Mouse (Mus musculus) CH12.LX (cell line): ENCODE data around the gene Dnaaf2.
A peak's percentile ranks its signal among the peaks of the same experiment; 100 is the strongest.

Source experiments
- CHD1 ChIP-seq: IDR thresholded peaks from 2 replicates; pipeline ENCODE4 v1.6.1; 2012; ENCODE audit warnings: low read depth, low read length, improper control_type of control experiment, inconsistent platforms
- CTCF ChIP-seq, 2 experiments: IDR thresholded peaks in 1 of 2; conservative IDR thresholded peaks in 1 of 2; 2 replicates each; pipeline ENCODE4 v1.5.1; 2011 to 2012; ENCODE audit warnings: low read depth in 2 of 2, low read length in 2 of 2, improper control_type of control experiment in 1 of 2, inconsistent platforms in 1 of 2, mild to moderate bottlenecking in 1 of 2, moderate library complexity in 1 of 2
- ELF1 ChIP-seq: IDR thresholded peaks from 2 replicates; pipeline ENCODE4 v1.6.1; 2014; ENCODE audit warnings: low read depth, mild to moderate bottlenecking, inconsistent platforms, low read length, improper control_type of control experiment
- EP300 ChIP-seq: IDR thresholded peaks from 2 replicates; pipeline ENCODE4 v1.6.1; 2011; ENCODE audit warnings: low read length, improper control_type of control experiment
- ETS1 ChIP-seq: conservative IDR thresholded peaks from 2 replicates; pipeline ENCODE4 v1.6.1; 2012; ENCODE audit warnings: low read depth, mild to moderate bottlenecking, inconsistent platforms, low read length, improper control_type of control experiment, moderate library complexity
- HCFC1 ChIP-seq: IDR thresholded peaks from 2 replicates; pipeline ENCODE4 v1.6.1; 2012; ENCODE audit warnings: low read depth, mild to moderate bottlenecking, inconsistent platforms, low read length, improper control_type of control experiment
- KAT2A ChIP-seq: IDR thresholded peaks from 2 replicates; pipeline ENCODE4 v1.6.1; 2012; ENCODE audit warnings: low read length, improper control_type of control experiment, inconsistent platforms; ENCODE audit not compliant: insufficient replicate concordance
- MAFK ChIP-seq: IDR thresholded peaks from 2 replicates; pipeline ENCODE4 v1.6.1; 2011; ENCODE audit warnings: low read length, improper control_type of control experiment; ENCODE audit not compliant: insufficient replicate concordance
- MAX ChIP-seq: IDR thresholded peaks from 2 replicates; pipeline ENCODE4 v1.6.1; 2011; ENCODE audit warnings: low read length, improper control_type of control experiment
- MYC ChIP-seq: IDR thresholded peaks from 2 replicates; pipeline ENCODE4 v1.6.1; 2011; ENCODE audit warnings: low read depth, mild to moderate bottlenecking, improper control_type of control experiment, low read length
- POLR2A ChIP-seq: IDR thresholded peaks from 2 replicates; pipeline ENCODE4 v1.6.1; 2011; ENCODE audit warnings: low read depth, mild to moderate bottlenecking, improper control_type of control experiment, low read length
- POLR2AphosphoS2 ChIP-seq: IDR thresholded peaks from 2 replicates; pipeline ENCODE4 v1.6.1; 2011; ENCODE audit warnings: low read depth, low read length, improper control_type of control experiment
- RCOR1 ChIP-seq: conservative IDR thresholded peaks from 2 replicates; pipeline ENCODE4 v1.6.1; 2012; ENCODE audit warnings: low read depth, mild to moderate bottlenecking, inconsistent platforms, low read length, improper control_type of control experiment
- UBTF ChIP-seq: IDR thresholded peaks from 2 replicates; pipeline ENCODE4 v1.6.1; 2012; ENCODE audit warnings: low read depth, mild to moderate bottlenecking, inconsistent platforms, low read length, improper control_type of control experiment, moderate library complexity

DNA sequence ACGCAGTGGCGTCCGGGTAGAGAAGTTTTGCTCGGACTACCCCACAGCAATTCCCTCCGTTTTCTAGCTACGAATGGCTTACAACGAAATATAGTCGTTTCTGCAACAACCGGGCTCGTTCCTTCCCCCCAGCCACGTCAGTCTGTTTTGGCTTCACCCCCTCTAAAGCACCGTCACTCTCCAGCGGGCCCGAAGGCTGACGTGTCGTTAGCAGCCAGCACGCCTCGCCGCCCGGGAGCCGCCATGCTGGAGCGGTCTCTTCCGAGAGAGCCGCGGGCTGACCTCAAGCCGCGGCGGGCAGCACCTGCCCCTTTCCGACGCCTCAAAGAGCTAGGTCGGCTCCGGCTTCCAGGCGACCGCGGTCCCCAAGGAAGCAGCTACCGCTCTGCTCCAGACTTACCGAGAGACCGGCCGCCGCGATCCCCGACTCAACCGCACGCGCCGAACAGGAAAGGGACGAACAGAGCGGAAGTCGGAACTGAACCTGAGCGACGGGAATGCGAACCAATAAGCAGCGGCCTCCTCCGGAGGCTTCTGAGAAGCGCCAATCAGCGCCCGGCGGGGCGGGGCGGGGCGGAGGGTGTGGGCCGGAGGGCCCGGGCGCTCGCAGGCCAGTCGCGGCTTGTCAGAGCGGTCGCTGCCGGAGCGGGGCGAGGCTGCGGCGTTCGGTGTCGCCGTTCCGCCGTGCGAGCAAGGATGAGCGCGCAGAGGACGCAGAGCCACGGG, 14.5 kb downstream of the Dnaaf2 start, which contains the start of the genes Rpl36al and Mgat2:
- TF ChIP-seq CTCF (conservative IDR thresholded peaks at IDR 0.05 in 1 of 2, IDR thresholded peaks at IDR 0.05 in 1 of 2; ENCODE audit: low read depth in 2 of 2, low read length in 2 of 2) (no peak), MAFK (no peak), ELF1 (peak; percentile 90), EP300 (no peak), KAT2A (peak; percentile 60; the same call in 1 of the 2 replicates), UBTF (peak; percentile 85), POLR2AphosphoS2 (peak; percentile 67; the same call in 1 of the 2 replicates), RCOR1 (no peak), MAX (peak; percentile 53; the same call in 1 of the 2 replicates), POLR2A (peak; percentile 97), MYC (peak; percentile 76; the same call in 1 of the 2 replicates), HCFC1 (peak; percentile 77), CHD1 (no peak), ETS1 (no peak)
